1 mouse cellular context compared by ENCODE assay signal in genomic region chr16:4763276-4763675, GRCm38 (mm10).
TF ChIP-seq lines count a peak whose summit lies in the region.

No protein-coding gene starts in this region.

TF ChIP-seq in MEL, 35 proteins besides CTCF, POLR2A, EP300 and RAD21 (continued from another document):
- TF ChIP-seq MEF2A (IDR thresholded peaks at IDR 0.05; ENCODE audit: extremely low read depth, insufficient replicate concordance, low read depth, low read length, poor library complexity, severe bottlenecking) (no peak), UBTF (IDR thresholded peaks at IDR 0.05; ENCODE audit: borderline replicate concordance, insufficient read depth, low read depth, low read length) (no peak), TCF12 (IDR thresholded peaks at IDR 0.05; ENCODE audit: low read depth, low read length) (no peak), ZKSCAN1 (IDR thresholded peaks at IDR 0.05; ENCODE audit: low read depth, low read length) (no peak), ZNF384 (IDR thresholded peaks at IDR 0.05; ENCODE audit: low read depth, low read length) (no peak), POLR2AphosphoS2 (IDR thresholded peaks at IDR 0.05; ENCODE audit: low read length) (0 out of 2 replicates have a peak, but pooled peaks have one; percentile 35)
